Mouse (Mus musculus): ENCODE results near the gene Gm20517. TPM values are rescaled to one million over a fixed set of nuclear protein-coding genes. Genes with fewer than 3 reads are reported as not detected.

Gm20517 gene
- total RNA-seq, 2 experiments from 2014 or later = 9.5 to 13.8 TPM

Other genes starting within 250 kb of the Gm20517 start
- gene Mrps10, start 242.7 kb upstream of the Gm20517 start, total RNA-seq (2015; ENCODE audit: low replicate concordance) = 7.6 and 8.4 TPM in 2 replicates
- 0.23 and 10.7 TPM in 2 replicates for gene Mrps10, start 242.7 kb upstream of the Gm20517 start, total RNA-seq (2017; ENCODE audit: low replicate concordance)
- not detected in 2 replicates for gene Guca1b, start 226.2 kb upstream of the Gm20517 start, total RNA-seq (2015; ENCODE audit: low replicate concordance)
- not detected in 2 replicates for gene Guca1b, start 226.2 kb upstream of the Gm20517 start, total RNA-seq (2017; ENCODE audit: low replicate concordance)
- 2.5 TPM in 1 of 2 replicates, not detected in the other for gene Guca1a, start 211.0 kb upstream of the Gm20517 start, total RNA-seq (2015; ENCODE audit: low replicate concordance)
- not detected in 2 replicates for gene Guca1a, start 211.0 kb upstream of the Gm20517 start, total RNA-seq (2017; ENCODE audit: low replicate concordance)
- 1.4 TPM in 1 of 2 replicates, not detected in the other for gene AI661453, start 175.0 kb upstream of the Gm20517 start, total RNA-seq (2015; ENCODE audit: low replicate concordance)
- not detected in 2 replicates for gene AI661453, start 175.0 kb upstream of the Gm20517 start, total RNA-seq (2017; ENCODE audit: low replicate concordance)
- gene 1700001C19Rik, start 174.2 kb upstream of the Gm20517 start, total RNA-seq (2015; ENCODE audit: low replicate concordance) = not detected in 2 replicates
- gene 1700001C19Rik, start 174.2 kb upstream of the Gm20517 start, total RNA-seq (2017; ENCODE audit: low replicate concordance) = not detected in 2 replicates
- gene Taf8, start 109.3 kb upstream of the Gm20517 start, total RNA-seq (2015; ENCODE audit: low replicate concordance) = 35.6 and 71.4 TPM in 2 replicates
- 54.4 and 71.9 TPM in 2 replicates for gene Taf8, start 109.3 kb upstream of the Gm20517 start, total RNA-seq (2017; ENCODE audit: low replicate concordance)
- gene Ccnd3, start 106.5 kb upstream of the Gm20517 start, total RNA-seq (2015; ENCODE audit: low replicate concordance) = 360 and 366 TPM in 2 replicates
- gene Ccnd3, start 106.5 kb upstream of the Gm20517 start, total RNA-seq (2017; ENCODE audit: low replicate concordance) = 181 and 222 TPM in 2 replicates
- gene Bysl, start 97 bp upstream of the Gm20517 start, total RNA-seq (2015; ENCODE audit: low replicate concordance) = 5.9 and 8.3 TPM in 2 replicates
- 8.4 and 10.4 TPM in 2 replicates for gene Bysl, start 97 bp upstream of the Gm20517 start, total RNA-seq (2017; ENCODE audit: low replicate concordance)
- 28.1 and 37.8 TPM in 2 replicates for gene Med20, start within 50 bp of the Gm20517 start, total RNA-seq (2015; ENCODE audit: low replicate concordance)
- gene Med20, start within 50 bp of the Gm20517 start, total RNA-seq (2017; ENCODE audit: low replicate concordance) = 36.5 and 63.2 TPM in 2 replicates
- gene Usp49, start 19.1 kb downstream of the Gm20517 start, total RNA-seq (2015; ENCODE audit: low replicate concordance) = 26.8 and 35.7 TPM in 2 replicates
- gene Usp49, start 19.1 kb downstream of the Gm20517 start, total RNA-seq (2017; ENCODE audit: low replicate concordance) = 29.2 and 46.3 TPM in 2 replicates
- gene Tomm6, start 76.8 kb downstream of the Gm20517 start, total RNA-seq (2015; ENCODE audit: low replicate concordance) = 44.7 and 48.6 TPM in 2 replicates
- gene Tomm6, start 76.8 kb downstream of the Gm20517 start, total RNA-seq (2017; ENCODE audit: low replicate concordance) = 2.1 and 3.5 TPM in 2 replicates
- gene Frs3, start 77.4 kb downstream of the Gm20517 start, total RNA-seq (2015; ENCODE audit: low replicate concordance) = not detected in 2 replicates
- gene Frs3, start 77.4 kb downstream of the Gm20517 start, total RNA-seq (2017; ENCODE audit: low replicate concordance) = not detected in 2 replicates
- gene Gm21981, start 82.9 kb downstream of the Gm20517 start, total RNA-seq (2015; ENCODE audit: low replicate concordance) = not detected in 2 replicates
- gene Gm21981, start 82.9 kb downstream of the Gm20517 start, total RNA-seq (2017; ENCODE audit: low replicate concordance) = not detected in 2 replicates
- gene Prickle4, start 83.1 kb downstream of the Gm20517 start, total RNA-seq (2015; ENCODE audit: low replicate concordance) = not detected in 2 replicates
- gene Prickle4, start 83.1 kb downstream of the Gm20517 start, total RNA-seq (2017; ENCODE audit: low replicate concordance) = not detected in 2 replicates
- not detected in 2 replicates for gene Pgc, start 115.3 kb downstream of the Gm20517 start, total RNA-seq (2015; ENCODE audit: low replicate concordance)
- gene Pgc, start 115.3 kb downstream of the Gm20517 start, total RNA-seq (2017; ENCODE audit: low replicate concordance) = not detected in 2 replicates
- 9.0 and 13.0 TPM in 2 replicates for gene Tfeb, start 125.4 kb downstream of the Gm20517 start, total RNA-seq (2015; ENCODE audit: low replicate concordance)
- gene Tfeb, start 125.4 kb downstream of the Gm20517 start, total RNA-seq (2017; ENCODE audit: low replicate concordance) = 0.23 and 5.4 TPM in 2 replicates
- gene Mdfi, start 223.1 kb downstream of the Gm20517 start, total RNA-seq (2015; ENCODE audit: low replicate concordance) = not detected in 2 replicates
- not detected in 2 replicates for gene Mdfi, start 223.1 kb downstream of the Gm20517 start, total RNA-seq (2017; ENCODE audit: low replicate concordance)

Measured in erythroid progenitor cell, adult 5-6 weeks (primary cell).